Mouse (Mus musculus) hindbrain, embryonic 13.5 days (tissue): ENCODE data around the gene Dynlt1b. TPM values are rescaled to one million over a fixed set of nuclear protein-coding genes. Genes with fewer than 3 reads are reported as not detected.
"Not testable (repeated sequence)": the region's sequence is repeated elsewhere in the genome, so short reads cannot be mapped to it uniquely, and the experiment has no call there.

Experiments
- ATAC-seq: fragments of 200-750 bp; cut with Nextera tagmentation; 2 replicates; pipeline ENCODE4 v1.8.0; 2017; ENCODE audit warnings: moderate TSS enrichment; ENCODE audit not compliant: low FRiP score
- H3K27ac ChIP-seq: fragments of 300-500 bp; sonication (generic); 2 replicates; pipeline ENCODE4 v1.5.1; 2015; ENCODE audit warnings: inconsistent platforms, mild to moderate bottlenecking, moderate library complexity
- H3K27me3 ChIP-seq: fragments of 300-500 bp; sonication (generic); 2 replicates; pipeline ENCODE4 v1.6.1; 2015; ENCODE audit warnings: mild to moderate bottlenecking, inconsistent platforms
- H3K36me3 ChIP-seq: fragments of 300-500 bp; sonication (generic); 2 replicates; pipeline ENCODE4 v1.6.1; 2015; ENCODE audit warnings: mild to moderate bottlenecking, inconsistent platforms
- H3K4me1 ChIP-seq: fragments of 300-500 bp; sonication (generic); replicated peaks from 2 replicates; pipeline ENCODE4 v1.6.1; 2015; ENCODE audit warnings: inconsistent platforms
- H3K4me2 ChIP-seq: fragments of 300-500 bp; sonication (generic); 2 replicates; pipeline ENCODE4 v1.6.1; 2015; ENCODE audit warnings: inconsistent platforms, mild to moderate bottlenecking, moderate library complexity
- H3K4me3 ChIP-seq: fragments of 300-500 bp; sonication (generic); 2 replicates; pipeline ENCODE4 v1.5.1; 2015; ENCODE audit warnings: mild to moderate bottlenecking, inconsistent platforms
- H3K9ac ChIP-seq: fragments of 300-500 bp; sonication (generic); 2 replicates; pipeline ENCODE4 v1.6.1; 2015; ENCODE audit warnings: mild to moderate bottlenecking, inconsistent platforms
- H3K9me3 ChIP-seq: fragments of 300-500 bp; sonication (generic); 2 replicates; pipeline ENCODE4 v1.6.1; 2016; ENCODE audit warnings: inconsistent platforms
- WGBS: fragments of 180-500 bp; shearing (Covaris S2); methylation state at CpG from one replicate; pipeline ENCODE4 v1.1.7; 2015; 5-methylcytosine and 5-hydroxymethylcytosine counted together
- polyA plus RNA-seq: library from polyadenylated mRNA; unstranded; fragments of >200 nt; fragmentation: Nextera tagmentation; extraction: Ambion mirVana; gene quantifications from 2 replicates; pipeline ENCODE4 v1.2.1, GENCODE M21; 2015

The Dynlt1b gene
- polyA plus RNA-seq, 1 experiment from 2014 or later: 1,256 TPM

DNA sequence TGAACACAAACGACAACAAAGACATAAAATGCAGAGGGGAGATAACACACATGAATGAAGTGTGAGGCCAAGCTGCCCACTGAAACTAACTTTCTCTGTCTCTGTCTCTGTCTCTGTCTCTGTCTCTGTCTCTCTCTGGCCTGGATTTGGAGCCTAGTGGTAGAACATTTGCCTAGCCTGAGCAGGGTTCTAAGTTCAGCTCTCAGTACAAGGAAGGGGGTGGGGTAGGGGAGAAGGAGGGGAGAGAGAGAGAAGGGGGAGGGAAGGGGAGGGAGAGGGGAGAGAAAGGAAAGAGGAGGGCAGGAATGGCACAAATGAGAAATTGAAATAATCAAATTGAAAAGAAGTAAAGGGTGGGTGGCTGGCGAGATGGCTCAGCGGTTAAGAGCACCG lies 29.8 kb upstream of the Dynlt1b start:
- peak; percentile 55 for ATAC-seq
- not testable (repeated sequence) for H3K36me3 ChIP-seq, H3K27me3 ChIP-seq, H3K4me3 ChIP-seq, H3K9ac ChIP-seq, H3K9me3 ChIP-seq
- Histone ChIP-seq H3K4me1 (peaks cover 12% of the 10 kb centered on the region), H3K27ac (peak overlapping the region; percentile 89), H3K4me2 (peak overlapping the region; percentile 13; the same call in 1 of the 2 replicates)
- 59% methylated on average over 4 of the region's 4 CpGs for WGBS

DNA sequence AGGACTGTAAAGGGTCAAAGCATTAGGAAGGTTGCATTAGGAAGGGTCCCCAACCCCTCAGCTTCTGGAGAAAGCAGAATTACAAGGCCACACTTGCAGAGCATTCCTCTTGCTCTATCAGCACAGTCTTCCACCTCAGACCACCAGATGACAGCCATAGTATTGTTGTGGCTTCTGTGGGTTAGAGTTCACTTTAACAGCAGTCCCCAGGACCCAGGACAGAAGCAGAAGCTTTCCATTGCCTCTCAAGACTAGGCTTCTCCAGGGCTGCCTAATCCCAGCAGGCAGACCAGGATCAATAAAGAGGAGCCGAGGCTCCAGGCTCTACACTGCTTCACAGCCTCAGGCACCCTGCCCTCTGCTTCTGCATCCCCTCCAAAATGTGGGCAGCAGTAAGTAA lies 25.4 kb upstream of the Dynlt1b start:
- not testable (repeated sequence) for ATAC-seq, H3K36me3 ChIP-seq, H3K4me3 ChIP-seq, H3K4me2 ChIP-seq, H3K4me1 ChIP-seq, H3K9ac ChIP-seq, H3K27ac ChIP-seq, H3K27me3 ChIP-seq, H3K9me3 ChIP-seq
- WGBS: 65% methylated on average over 1 of the region's 1 CpGs

DNA sequence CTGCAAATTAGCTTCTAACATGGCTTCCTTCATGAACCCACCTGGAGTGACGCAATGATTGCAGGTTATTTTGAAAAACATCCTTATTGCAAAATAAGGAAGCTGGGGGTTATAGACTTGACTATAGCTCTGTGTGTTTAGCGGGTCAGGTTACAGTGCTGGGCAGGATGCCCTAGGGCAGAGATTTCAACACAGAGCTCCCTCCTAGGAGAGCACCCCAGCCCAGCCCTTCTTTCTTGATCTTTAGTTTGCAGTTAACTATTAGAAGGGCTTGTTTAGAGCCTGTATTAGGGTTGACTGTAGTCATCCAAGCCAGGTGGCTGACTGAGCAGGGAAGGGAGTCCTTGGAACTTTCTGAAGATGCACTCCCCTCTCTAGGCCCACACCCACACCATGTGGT lies 22.9 kb upstream of the Dynlt1b start:
- H3K4me2 ChIP-seq, H3K9ac ChIP-seq, H3K36me3 ChIP-seq, H3K9me3 ChIP-seq, H3K4me3 ChIP-seq, H3K27me3 ChIP-seq, H3K27ac ChIP-seq, H3K4me1 ChIP-seq, ATAC-seq: not testable (repeated sequence)
- WGBS: 100% methylated on average over 1 of the region's 2 CpGs

DNA sequence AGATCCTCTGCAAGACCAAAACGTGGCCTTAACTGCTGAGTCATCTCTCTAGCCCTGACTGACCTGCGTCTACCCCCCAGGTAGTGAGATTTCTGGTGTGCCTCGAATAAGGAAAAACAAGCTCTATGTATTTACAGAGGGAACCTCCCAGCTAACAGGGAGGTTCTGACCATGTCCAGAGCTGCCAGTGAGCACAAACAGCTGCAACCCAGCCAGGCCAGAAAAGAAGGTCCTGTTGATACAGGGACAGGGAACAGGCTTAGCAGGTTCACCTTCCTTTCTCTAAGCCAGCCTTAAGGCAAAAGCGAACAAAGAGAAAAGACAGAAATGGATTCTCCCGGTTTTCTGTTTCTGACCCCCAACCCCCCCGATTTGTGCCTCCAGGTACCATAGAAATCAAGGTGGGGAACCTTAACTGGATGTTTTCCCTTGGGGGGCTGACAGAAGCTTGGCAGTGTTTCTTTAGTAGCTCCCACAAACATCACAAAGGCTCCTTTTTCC lies 19.1 kb upstream of the Dynlt1b start:
- H3K4me1 ChIP-seq, H3K9me3 ChIP-seq, H3K9ac ChIP-seq, H3K27ac ChIP-seq, ATAC-seq, H3K27me3 ChIP-seq, H3K4me3 ChIP-seq, H3K36me3 ChIP-seq, H3K4me2 ChIP-seq: not testable (repeated sequence)
- WGBS: 70% methylated on average over 6 of the region's 6 CpGs

DNA sequence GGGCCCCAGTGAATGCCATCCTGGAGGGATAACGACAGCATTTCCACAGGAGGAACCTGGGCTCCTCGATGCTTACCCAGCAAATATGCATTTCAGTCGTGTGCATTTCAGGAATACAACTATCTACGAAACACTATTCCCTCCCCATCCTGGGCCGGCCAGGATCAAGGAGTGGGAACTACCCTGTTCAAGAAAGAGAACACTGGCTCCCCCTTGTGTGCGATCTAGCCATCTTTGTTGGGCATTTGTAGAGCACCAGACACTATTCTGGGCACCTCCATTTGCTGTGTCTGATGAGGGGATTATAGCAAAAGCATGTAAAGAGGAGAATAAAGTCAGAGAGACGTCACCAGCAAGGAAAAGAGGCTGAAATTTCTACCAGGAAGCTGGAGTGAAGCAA lies 12.8 kb upstream of the Dynlt1b start:
- not testable (repeated sequence) for ATAC-seq, H3K4me3 ChIP-seq, H3K9me3 ChIP-seq, H3K4me1 ChIP-seq, H3K27ac ChIP-seq, H3K36me3 ChIP-seq, H3K9ac ChIP-seq, H3K4me2 ChIP-seq, H3K27me3 ChIP-seq
- WGBS: 50% methylated on average over 6 of the region's 7 CpGs

DNA sequence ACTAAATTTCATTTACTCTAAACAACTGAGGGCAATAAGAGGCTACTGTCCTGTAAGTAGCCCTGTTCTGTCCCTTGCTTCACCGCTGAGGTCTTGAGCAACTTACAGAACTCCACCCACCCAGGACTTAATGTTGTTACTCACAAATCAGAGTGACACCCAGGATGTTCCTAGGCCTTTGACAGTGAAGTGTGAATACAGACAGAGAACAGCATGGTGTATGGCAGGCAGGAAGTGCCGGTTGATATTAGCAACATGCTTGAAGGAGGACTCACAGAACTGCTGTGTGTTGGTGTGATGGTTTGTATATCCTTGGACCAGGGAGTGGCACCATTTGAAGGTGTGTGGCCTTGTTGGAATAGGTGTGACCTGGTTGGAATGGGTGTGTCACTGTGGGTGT lies 9.4 kb upstream of the Dynlt1b start:
- not testable (repeated sequence) for H3K4me1 ChIP-seq, H3K27me3 ChIP-seq, H3K4me2 ChIP-seq, ATAC-seq, H3K9ac ChIP-seq, H3K9me3 ChIP-seq, H3K27ac ChIP-seq, H3K4me3 ChIP-seq, H3K36me3 ChIP-seq
- WGBS: 90% methylated on average over 2 of the region's 2 CpGs

DNA sequence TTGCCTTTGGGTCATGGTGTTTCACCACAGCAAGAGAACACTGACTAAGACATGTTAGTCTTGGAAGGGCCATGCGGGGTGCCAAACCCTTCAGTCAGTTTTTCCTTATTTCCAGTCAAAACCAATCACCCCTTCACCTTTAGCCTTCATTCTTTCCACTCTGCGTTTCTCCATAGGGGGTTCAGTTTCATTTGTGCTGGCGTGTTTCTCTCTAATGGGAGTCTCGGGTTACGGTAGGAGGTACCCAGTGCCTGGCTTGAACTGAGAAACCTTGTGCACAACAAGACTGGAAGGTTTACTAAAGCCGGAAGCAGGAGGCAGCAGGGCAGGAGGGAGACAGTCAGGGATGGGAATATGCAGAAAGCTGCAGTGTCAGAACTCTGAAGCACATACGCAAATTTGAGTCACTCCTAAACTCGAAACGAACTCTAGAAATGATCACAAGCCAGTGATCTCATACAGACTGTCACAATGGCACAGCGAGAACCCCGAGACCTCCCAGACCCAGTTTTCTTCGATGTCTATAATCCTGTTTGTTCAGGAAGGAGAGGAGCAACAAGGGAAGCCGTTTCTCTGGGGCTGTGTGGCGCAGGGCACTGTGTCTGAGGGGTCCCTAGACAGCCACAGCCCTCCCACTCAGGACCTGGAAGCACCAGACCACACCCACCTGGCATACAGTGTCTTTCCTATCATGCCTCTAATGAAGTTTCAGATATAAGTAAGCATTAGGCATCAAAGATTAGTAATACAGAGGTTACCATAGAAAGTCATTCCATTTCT lies 8.2 kb upstream of the Dynlt1b start:
- H3K4me1 ChIP-seq, ATAC-seq, H3K9me3 ChIP-seq, H3K27me3 ChIP-seq, H3K27ac ChIP-seq, H3K4me3 ChIP-seq, H3K4me2 ChIP-seq, H3K36me3 ChIP-seq, H3K9ac ChIP-seq: not testable (repeated sequence)
- WGBS: 61% methylated on average over 13 of the region's 14 CpGs

DNA sequence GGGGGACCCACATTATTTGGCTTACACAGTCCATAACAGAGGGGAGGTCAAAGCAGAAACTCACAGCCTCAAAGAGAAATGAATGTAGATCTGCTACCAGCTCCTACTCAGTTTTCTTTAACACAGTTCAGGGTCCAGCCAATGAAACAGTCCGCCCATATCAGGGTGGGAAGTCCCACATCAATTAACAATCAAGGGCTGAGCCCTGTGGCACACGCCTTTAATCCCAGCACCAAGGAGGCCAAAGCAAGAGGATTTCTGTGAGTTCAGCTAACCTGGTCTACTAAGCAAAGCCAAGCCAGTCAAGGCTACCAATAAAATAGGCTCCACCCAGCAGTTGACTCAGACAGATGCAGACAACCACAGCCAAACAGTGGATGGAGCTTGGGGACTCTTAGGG lies 7.5 kb upstream of the Dynlt1b start:
- not testable (repeated sequence) for H3K36me3 ChIP-seq, ATAC-seq

DNA sequence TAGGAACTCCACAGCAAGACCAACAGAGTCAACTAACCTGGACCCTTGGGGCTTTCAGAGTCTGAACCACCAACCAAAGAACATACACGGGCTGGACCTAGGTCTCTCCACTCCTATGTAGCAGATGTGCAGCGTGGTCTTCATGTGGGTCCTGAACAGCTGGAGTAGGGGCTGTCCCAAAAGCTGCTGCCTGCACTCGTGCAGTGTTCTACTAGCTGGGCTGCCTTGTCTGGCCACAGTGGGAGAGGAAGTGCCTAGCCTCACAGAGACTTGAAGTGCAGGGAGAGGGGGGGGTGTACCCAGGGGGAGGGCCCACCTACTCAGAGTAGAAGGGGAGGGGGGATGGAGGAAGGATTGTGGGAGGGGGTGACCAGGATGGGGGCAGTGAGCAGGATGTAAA lies 7.1 kb upstream of the Dynlt1b start:
- not testable (repeated sequence) for H3K4me1 ChIP-seq, H3K27ac ChIP-seq, ATAC-seq, H3K9me3 ChIP-seq, H3K9ac ChIP-seq, H3K27me3 ChIP-seq, H3K36me3 ChIP-seq, H3K4me2 ChIP-seq, H3K4me3 ChIP-seq
- 67% methylated on average over 3 of the region's 3 CpGs for WGBS

More for the DNA sequence above, 7.5 kb upstream of the Dynlt1b start:
- not testable (repeated sequence) for H3K4me1 ChIP-seq, H3K9me3 ChIP-seq, H3K27me3 ChIP-seq, H3K9ac ChIP-seq, H3K27ac ChIP-seq, H3K4me3 ChIP-seq, H3K4me2 ChIP-seq
- 76% methylated on average over 2 of the region's 2 CpGs for WGBS

DNA sequence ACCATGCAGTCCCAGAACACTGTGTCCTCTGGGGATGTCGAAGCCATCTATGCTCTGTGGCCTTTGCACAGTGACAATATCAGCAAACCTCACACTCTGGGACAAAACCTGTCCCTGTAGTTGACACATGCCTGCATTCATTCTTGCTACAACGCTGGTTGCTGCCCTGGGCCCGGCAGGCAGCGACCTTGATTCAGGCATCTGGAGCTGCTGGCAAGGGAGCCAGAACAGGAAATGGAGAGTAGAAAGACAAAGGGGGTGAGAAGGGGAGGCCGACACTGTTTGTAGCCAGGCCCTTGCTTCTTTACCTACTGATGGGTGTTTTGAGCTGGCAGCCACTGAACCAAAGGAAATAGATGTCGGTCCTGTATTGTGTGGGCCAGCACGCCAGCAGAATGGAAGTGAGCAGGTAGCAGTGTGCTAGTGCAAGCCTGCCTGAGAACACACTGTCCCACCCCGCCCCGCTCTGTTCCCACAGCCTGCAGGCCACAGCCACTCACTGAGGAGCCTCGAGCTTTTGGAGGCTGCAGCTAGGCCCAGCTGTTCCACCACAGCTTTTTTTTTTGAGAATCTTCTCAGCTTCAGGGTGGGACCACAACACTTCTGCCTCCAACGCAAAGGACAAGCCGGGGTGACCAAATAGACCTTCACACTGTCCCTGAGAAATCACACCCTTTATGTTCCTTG lies 5.5 kb upstream of the Dynlt1b start:
- H3K9ac ChIP-seq, H3K4me2 ChIP-seq, H3K4me1 ChIP-seq, H3K9me3 ChIP-seq, H3K27me3 ChIP-seq, H3K27ac ChIP-seq, H3K36me3 ChIP-seq, H3K4me3 ChIP-seq, ATAC-seq: not testable (repeated sequence)
- WGBS: 61% methylated on average over 12 of the region's 12 CpGs

DNA sequence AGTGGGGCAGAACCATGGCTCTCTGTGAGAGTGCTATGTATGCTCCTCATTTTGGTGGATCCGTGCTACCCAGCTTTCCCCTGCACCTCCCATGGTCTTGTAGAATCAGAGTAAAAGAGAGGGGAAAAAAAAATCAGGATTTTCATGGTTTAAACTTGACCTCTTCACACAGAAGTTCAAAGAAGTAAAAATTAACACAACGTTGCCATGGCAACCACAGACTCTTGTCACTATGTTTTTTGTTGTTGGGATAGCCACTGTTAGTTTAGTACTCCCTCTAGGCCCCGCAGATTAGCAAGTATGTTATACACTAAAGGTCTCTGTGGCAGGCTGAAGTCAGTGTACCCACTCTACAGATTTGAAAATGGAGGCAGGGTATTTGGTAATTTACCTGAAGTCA lies 4.6 kb upstream of the Dynlt1b start:
- not testable (repeated sequence) for H3K9me3 ChIP-seq, H3K4me3 ChIP-seq, H3K27me3 ChIP-seq, H3K4me2 ChIP-seq, H3K36me3 ChIP-seq, H3K27ac ChIP-seq, ATAC-seq, H3K9ac ChIP-seq, H3K4me1 ChIP-seq
- 67% methylated on average over 3 of the region's 3 CpGs for WGBS

DNA sequence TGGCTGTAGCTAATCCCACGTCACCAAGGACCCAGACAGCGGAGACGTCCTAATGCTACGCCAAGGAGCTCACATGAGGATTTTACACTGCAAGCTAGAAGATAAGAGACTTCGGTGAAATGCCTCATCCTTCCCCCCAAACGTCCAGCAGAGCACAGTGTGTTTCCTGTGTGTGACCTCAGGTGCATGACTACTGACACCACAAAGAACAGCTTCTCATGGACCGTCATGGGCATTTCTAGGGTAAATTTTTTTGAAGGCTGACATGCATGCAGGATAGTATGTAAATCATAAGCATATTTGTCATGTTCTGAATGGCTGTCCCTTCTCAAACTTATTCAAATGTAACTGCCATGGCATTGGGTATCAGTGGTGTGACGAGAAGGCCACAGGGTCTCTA lies 3.0 kb upstream of the Dynlt1b start:
- not testable (repeated sequence) for H3K27ac ChIP-seq, H3K4me2 ChIP-seq, H3K4me3 ChIP-seq, H3K27me3 ChIP-seq, H3K36me3 ChIP-seq, H3K9ac ChIP-seq, ATAC-seq, H3K9me3 ChIP-seq
- 87% methylated on average over 6 of the region's 8 CpGs for WGBS
- peaks cover 11% of the 10 kb centered on the region for H3K4me1 ChIP-seq

DNA sequence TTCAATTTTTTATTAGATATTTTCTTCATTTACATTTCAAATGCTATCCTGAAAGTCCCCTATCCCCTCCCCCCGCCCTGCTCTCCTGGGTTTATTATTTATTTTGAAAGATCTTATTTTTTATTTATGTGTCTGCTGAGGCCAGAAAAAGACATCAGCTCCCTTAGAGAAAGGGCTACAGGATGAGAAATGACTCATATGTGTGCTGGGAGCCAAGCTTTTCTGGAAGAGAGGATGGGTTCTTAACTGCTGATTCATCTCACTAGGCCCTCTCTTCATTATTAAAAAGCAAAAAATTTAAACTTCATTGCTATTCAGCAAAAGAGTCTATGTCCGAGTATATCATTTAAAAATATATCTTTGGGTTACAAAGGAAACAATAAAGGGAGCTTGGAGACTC lies 986 bp upstream of the Dynlt1b start:
- peaks cover 23% of the 10 kb centered on the region for H3K4me1 ChIP-seq
- H3K4me3 ChIP-seq, H3K4me2 ChIP-seq, ATAC-seq, H3K9me3 ChIP-seq, H3K27me3 ChIP-seq, H3K9ac ChIP-seq, H3K27ac ChIP-seq: not testable (repeated sequence)
- peaks cover 13% of the 10 kb centered on the region for H3K36me3 ChIP-seq
- 88% methylated on average over 2 of the region's 2 CpGs for WGBS
